Mouse (Mus musculus) C2C12 (cell line): Measurements from ENCODE around the gene Ece1. TPM values are rescaled to one million over a fixed set of nuclear protein-coding genes. Genes with fewer than 3 reads are reported as not detected.

Experiments used
- H3K27me3 ChIP-seq: one replicate; pipeline ENCODE4 v1.6.1; 2011; ENCODE audit not compliant: control insufficient read depth, insufficient read depth, insufficient read length
- H3K36me3 ChIP-seq: one replicate; pipeline ENCODE4 v1.6.1; 2011; ENCODE audit not compliant: control insufficient read depth, insufficient read depth
- H3K4me3 ChIP-seq: one replicate; pipeline ENCODE4 v1.5.1; 2011; ENCODE audit warnings: mild to moderate bottlenecking, control low read depth; ENCODE audit not compliant: poor library complexity, insufficient read depth, severe bottlenecking
- H3K79me2 ChIP-seq: one replicate; pipeline ENCODE4 v1.6.1; 2011; ENCODE audit not compliant: control insufficient read depth, insufficient read depth
- H3K79me3 ChIP-seq: one replicate; pipeline ENCODE4 v1.6.1; 2011; ENCODE audit warnings: low read depth, control low read depth
- H3ac ChIP-seq: one replicate; pipeline ENCODE3; 2011; ENCODE audit warnings: low read depth; ENCODE audit not compliant: control insufficient read depth, insufficient read length
- CEBPB ChIP-seq: IDR thresholded peaks from one replicate; pipeline ENCODE4 v1.6.1; 2011; ENCODE audit warnings: low read depth, mild to moderate bottlenecking, control low read depth, moderate library complexity
- CTCF ChIP-seq: IDR thresholded peaks from one replicate; pipeline ENCODE4 v1.5.1; 2011; ENCODE audit not compliant: control insufficient read depth, insufficient read depth, insufficient read length
- FOSL1 ChIP-seq: IDR thresholded peaks from one replicate; pipeline ENCODE4 v1.8.0; 2011; ENCODE audit warnings: mild to moderate bottlenecking, low read length; ENCODE audit not compliant: poor library complexity, insufficient read depth, severe bottlenecking
- MAX ChIP-seq: IDR thresholded peaks from one replicate; pipeline ENCODE4 v1.6.1; 2011; ENCODE audit warnings: mild to moderate bottlenecking, control low read depth
- MYOD1 ChIP-seq: IDR thresholded peaks from one replicate; pipeline ENCODE4 v1.6.1; 2011; ENCODE audit warnings: low read depth; ENCODE audit not compliant: control insufficient read depth, insufficient read length
- MYOG ChIP-seq: IDR thresholded peaks from one replicate; pipeline ENCODE4 v1.6.1; 2011; ENCODE audit not compliant: control insufficient read depth, insufficient read length; ENCODE audit errors: extremely low read depth
- USF1 ChIP-seq: IDR thresholded peaks from one replicate; pipeline ENCODE4 v1.6.1; 2011; ENCODE audit warnings: low read depth, mild to moderate bottlenecking, control low read depth, moderate library complexity
- polyA plus RNA-seq: library from polyadenylated mRNA; unstranded; fragments of >200 nt; fragmentation: generic; extraction: Trizol; gene quantifications from one replicate; pipeline ENCODE4 v1.2.1, GENCODE M21; 2012; ENCODE audit warnings: missing spikeins

The Ece1 gene
- polyA plus RNA-seq, 1 experiment = 198 TPM

GRCm38 (mm10) chr4:137940061-137940460 lies 78.0 kb downstream of the Ece1 start:
- Histone ChIP-seq H3K27me3 (no peaks in the 10 kb centered on the region), H3K36me3 (peaks cover 9% of the 10 kb centered on the region), H3ac (no peak overlapping the region), H3K79me3 (no peaks in the 10 kb centered on the region), H3K4me3 (no peak overlapping the region), H3K79me2 (no peaks in the 10 kb centered on the region)
- TF ChIP-seq CTCF (no peak), MYOG (no peak), USF1 (no peak), MYOD1 (no peak), MAX (no peak), FOSL1 (no peak), CEBPB (no peak)

GRCm38 (mm10) chr4:137941131-137941844 lies 79.3 kb downstream of the Ece1 start:
- TF ChIP-seq MYOG (no peak), CTCF (no peak), CEBPB (no peak), FOSL1 (no peak), MYOD1 (no peak), MAX (no peak), USF1 (no peak)
- no peaks in the 10 kb centered on the region for H3K27me3 ChIP-seq
- no peak overlapping the region for H3ac ChIP-seq
- H3K36me3 ChIP-seq = peaks cover 11% of the 10 kb centered on the region
- no peaks in the 10 kb centered on the region for H3K79me2 ChIP-seq
- H3K4me3 ChIP-seq = no peak overlapping the region
- no peaks in the 10 kb centered on the region for H3K79me3 ChIP-seq

GRCm38 (mm10) chr4:137941871-137942781 lies 80.1 kb downstream of the Ece1 start:
- H3K36me3 ChIP-seq = peaks cover 11% of the 10 kb centered on the region
- no peaks in the 10 kb centered on the region for H3K27me3 ChIP-seq
- no peaks in the 10 kb centered on the region for H3K79me3 ChIP-seq
- H3ac ChIP-seq = peak overlapping the region; percentile 19
- TF ChIP-seq CTCF = no peak
- no peak for TF ChIP-seq FOSL1
- H3K4me3 ChIP-seq = no peak overlapping the region
- no peaks in the 10 kb centered on the region for H3K79me2 ChIP-seq

GRCm38 (mm10) chr4:137942782-137943486 lies 80.9 kb downstream of the Ece1 start:
- Histone ChIP-seq H3K79me2 (no peaks in the 10 kb centered on the region), H3K4me3 (no peak overlapping the region), H3K79me3 (no peaks in the 10 kb centered on the region), H3ac (no peak overlapping the region), H3K36me3 (peaks cover 11% of the 10 kb centered on the region), H3K27me3 (no peaks in the 10 kb centered on the region)
- TF ChIP-seq MAX = no peak
- no peak for TF ChIP-seq USF1
- no peak for TF ChIP-seq CTCF
- no peak for TF ChIP-seq FOSL1
- no peak for TF ChIP-seq MYOG
- no peak for TF ChIP-seq MYOD1
- no peak for TF ChIP-seq CEBPB

GRCm38 (mm10) chr4:137943540-137943939 lies 81.5 kb downstream of the Ece1 start:
- Histone ChIP-seq H3ac (no peak overlapping the region), H3K27me3 (no peaks in the 10 kb centered on the region), H3K4me3 (no peak overlapping the region), H3K79me3 (no peaks in the 10 kb centered on the region), H3K36me3 (peaks cover 11% of the 10 kb centered on the region), H3K79me2 (no peaks in the 10 kb centered on the region)
- TF ChIP-seq USF1 = no peak
